Comparison of ENCODE assay signal across 16 mouse cellular contexts in the genomic region with DNA sequence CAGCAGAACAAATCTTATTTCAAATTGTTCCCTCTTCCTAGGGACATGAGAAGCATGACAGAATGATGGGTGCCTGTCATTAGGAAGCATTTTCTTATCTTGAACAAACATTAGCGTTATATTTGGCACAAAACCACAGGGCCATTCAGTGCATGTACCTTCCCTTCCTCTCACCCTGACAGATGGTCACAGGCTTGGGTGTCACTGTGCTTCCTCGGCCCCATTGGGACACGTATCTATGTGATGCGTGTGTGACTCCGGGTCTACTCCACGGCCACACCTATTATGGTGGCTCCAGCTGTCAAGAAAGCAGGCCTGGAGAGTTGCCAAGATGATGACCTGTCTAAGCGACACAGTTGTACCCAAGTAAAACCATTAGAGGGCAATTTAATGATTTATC.
A peak's percentile ranks its signal among the peaks of the same experiment; 100 is the strongest.
DNase-seq lines count a peak whose midpoint lies in the region; ATAC-seq and TF ChIP-seq lines count a peak whose summit lies in the region.
"Had no signal": no experiment of that assay in that cellular context is flagged by ENCODE, and none has a peak within 500 bp of the region (broad histone marks: within the 10 kb centered on the region; RNA-seq: fewer than 3 reads in every experiment).

No protein-coding gene starts in this region.

- no peak overlapping the region for H3K27ac ChIP-seq in liver, embryonic 11.5 days (ENCODE audit: low read depth, low read length)
- H3K27ac ChIP-seq in kidney, adult 2 months (ENCODE audit: insufficient read depth, low read depth, low read length), result no peak overlapping the region
- H3K27ac ChIP-seq: hindbrain, embryonic 12.5 days; limb, embryonic 15.5 days; neural tube, embryonic 12.5 days had no signal

- no peaks in the 10 kb centered on the region for H3K36me3 ChIP-seq in liver, embryonic 11.5 days (ENCODE audit: control insufficient read depth, insufficient read depth, low read length)
- no peaks in the 10 kb centered on the region for H3K36me3 ChIP-seq in kidney, adult 2 months (ENCODE audit: control insufficient read depth, insufficient read depth, low read length)
- H3K36me3 ChIP-seq: hindbrain, embryonic 12.5 days; limb, embryonic 15.5 days; neural tube, embryonic 12.5 days had no signal

- H3K4me3 ChIP-seq in liver, embryonic 11.5 days (ENCODE audit: low read depth, low read length), result no peak overlapping the region
- no peak overlapping the region for H3K4me3 ChIP-seq in kidney, adult 2 months (ENCODE audit: insufficient read depth, low read depth, low read length)
- H3K4me3 ChIP-seq: hindbrain, embryonic 12.5 days; limb, embryonic 15.5 days; neural tube, embryonic 12.5 days had no signal

- TF ChIP-seq POLR2A in brain, embryonic 14.5 days (IDR thresholded peaks at IDR 0.05; ENCODE audit: borderline replicate concordance, extremely low read depth, insufficient read depth, insufficient read length, poor library complexity, severe bottlenecking), result no peak
- TF ChIP-seq POLR2A in kidney, adult 2 months (IDR thresholded peaks at IDR 0.05; ENCODE audit: low read depth, low read length), result no peak

- no peak overlapping the region for H3K9ac ChIP-seq in liver, embryonic 11.5 days (ENCODE audit: low read depth, low read length)
- H3K9ac ChIP-seq: hindbrain, embryonic 12.5 days; limb, embryonic 15.5 days; neural tube, embryonic 12.5 days had no signal

- TF ChIP-seq CTCF in brain, embryonic 14.5 days (IDR thresholded peaks at IDR 0.05; ENCODE audit: borderline replicate concordance, extremely low read depth, insufficient read depth, insufficient read length), result no peak
- TF ChIP-seq CTCF in kidney, adult 2 months (conservative IDR thresholded peaks at IDR 0.05; ENCODE audit: insufficient read depth, insufficient read length, low read depth, low read length), result no peak

- H3K27me3 ChIP-seq in liver, embryonic 11.5 days (replicated peaks; ENCODE audit: control insufficient read depth, insufficient read depth, low read length), result no peaks in the 10 kb centered on the region
- no peaks in the 10 kb centered on the region for H3K27me3 ChIP-seq in kidney, adult 2 months (replicated peaks; ENCODE audit: control insufficient read depth, insufficient read depth, low read length)
- H3K27me3 ChIP-seq: hindbrain, embryonic 12.5 days; limb, embryonic 15.5 days; neural tube, embryonic 12.5 days had no signal

- H3K4me2 ChIP-seq in liver, embryonic 11.5 days, result no peak overlapping the region
- H3K4me2 ChIP-seq: hindbrain, embryonic 12.5 days; limb, embryonic 15.5 days; neural tube, embryonic 12.5 days had no signal

- H3K4me1 ChIP-seq in liver, embryonic 11.5 days (replicated peaks; ENCODE audit: control insufficient read depth, insufficient read depth, low read length), result no peaks in the 10 kb centered on the region
- no peaks in the 10 kb centered on the region for H3K4me1 ChIP-seq in kidney, adult 2 months (ENCODE audit: control insufficient read depth, insufficient read depth, low read length)
- H3K4me1 ChIP-seq: limb, embryonic 15.5 days; neural tube, embryonic 12.5 days had no signal

- WGBS in liver, embryonic 11.5 days, result 28% methylated on average over 7 of the region's 7 CpGs
- WGBS in kidney, adult 2 months, result 68% methylated on average over 7 of the region's 7 CpGs

- peak; percentile 80 for ATAC-seq in liver, embryonic 11.5 days (replicated peaks; ENCODE audit: low FRiP score)
- ATAC-seq: intestine, embryonic 16.5 days had no signal

- H3K9me3 ChIP-seq in liver, embryonic 11.5 days (ENCODE audit: control insufficient read depth, low read length), result no peaks in the 10 kb centered on the region
- H3K9me3 ChIP-seq: hindbrain, embryonic 12.5 days; limb, embryonic 15.5 days; neural tube, embryonic 12.5 days had no signal

- peak; percentile 40 for DNase-seq in heart, postnatal 4 days
- DNase-seq in heart, adult 8-10 months (ENCODE audit: low spot score), result no peak
- DNase-seq in brain, embryonic 14.5 days (ENCODE audit: low read depth), result peak; percentile 35
- no peak for DNase-seq in liver, embryonic 11.5 days (ENCODE audit: low spot score)
- DNase-seq in lung, postnatal 14 days, result peak; percentile 39
- no peak for DNase-seq in kidney, postnatal 4 days
- no peak for DNase-seq in embryo, embryonic 10 days (ENCODE audit: low spot score)
- no peak for DNase-seq in kidney, adult 2 months
- DNase-seq: cerebellum, adult 8-10 months; gastrocnemius, postnatal 14 days; kidney, postnatal 10 days; layer of hippocampus, adult 9-11 months had no signal

Comparison
In these comparisons a context has a peak if more than half of its experiments do, and no peak if none do; other contexts are left out.
1. DNase-seq: peak in heart, postnatal 4 days (single experiment), brain, embryonic 14.5 days (single experiment) and lung, postnatal 14 days (single experiment); none in heart, adult 8-10 months (single experiment), liver, embryonic 11.5 days (single experiment), kidney, postnatal 4 days (0 of 2), embryo, embryonic 10 days (single experiment) and kidney, adult 2 months (single experiment).